Mouse (Mus musculus) myocyte (in vitro differentiated cells): Measurements from ENCODE around the gene Fam171a2. TPM values are rescaled to one million over a fixed set of nuclear protein-coding genes. Genes with fewer than 3 reads are reported as not detected.

Experiments
- H3K27me3 ChIP-seq: one replicate; pipeline ENCODE4 v1.6.1; 2011; ENCODE audit not compliant: control insufficient read depth, insufficient read depth, insufficient read length
- H3K36me3 ChIP-seq: one replicate; pipeline ENCODE4 v1.6.1; 2011; ENCODE audit not compliant: control insufficient read depth, insufficient read depth
- H3K4me2 ChIP-seq: one replicate; pipeline ENCODE4 v1.6.1; 2011; ENCODE audit warnings: low read depth, control low read depth
- H3K4me3 ChIP-seq: one replicate; pipeline ENCODE4 v1.5.1; 2011; ENCODE audit warnings: mild to moderate bottlenecking, control low read depth, moderate library complexity
- H3K79me2 ChIP-seq: one replicate; pipeline ENCODE4 v1.6.1; 2011; ENCODE audit not compliant: control insufficient read depth, insufficient read depth
- H3ac ChIP-seq: one replicate; pipeline ENCODE4 v1.6.1; 2011; ENCODE audit not compliant: control insufficient read depth, insufficient read length
- CEBPB ChIP-seq: IDR thresholded peaks from 2 replicates; pipeline ENCODE4 v1.6.1; 2011; ENCODE audit warnings: mild to moderate bottlenecking, moderate library complexity; ENCODE audit not compliant: poor library complexity, insufficient read depth, severe bottlenecking
- E2F4 ChIP-seq: IDR thresholded peaks from one replicate; pipeline ENCODE4 v1.6.1; 2011; ENCODE audit warnings: mild to moderate bottlenecking, control low read depth, moderate library complexity; ENCODE audit not compliant: insufficient read depth
- MAX ChIP-seq: IDR thresholded peaks from one replicate; pipeline ENCODE4 v1.6.1; 2011; ENCODE audit warnings: low read depth, mild to moderate bottlenecking, control low read depth
- MYOD1 ChIP-seq, 3 experiments: IDR thresholded peaks; one replicate each; pipeline ENCODE4 v1.6.1; 2011; ENCODE audit warnings: control low read depth in 2 of 3, low read depth in 2 of 3, mild to moderate bottlenecking in 2 of 3, moderate library complexity in 1 of 3; ENCODE audit not compliant: insufficient read length in 2 of 3, control insufficient read depth in 1 of 3
- MYOG ChIP-seq, 3 experiments: IDR thresholded peaks; one replicate each; pipeline ENCODE4 v1.6.1; 2011; ENCODE audit warnings: control low read depth in 2 of 3, low read depth in 2 of 3, mild to moderate bottlenecking in 2 of 3; ENCODE audit not compliant: insufficient read length in 2 of 3, control insufficient read depth in 1 of 3, insufficient read depth in 1 of 3
- POLR2A ChIP-seq: IDR thresholded peaks from one replicate; pipeline ENCODE4 v1.6.1; 2011; ENCODE audit warnings: low read depth, mild to moderate bottlenecking, control low read depth, moderate library complexity; ENCODE audit not compliant: insufficient read length
- POLR2AphosphoS2 ChIP-seq: IDR thresholded peaks from one replicate; pipeline ENCODE4 v1.6.1; 2011; ENCODE audit warnings: low read depth, control low read depth; ENCODE audit not compliant: insufficient read length
- REST ChIP-seq: IDR thresholded peaks from one replicate; pipeline ENCODE4 v1.6.1; 2011; ENCODE audit warnings: mild to moderate bottlenecking, control low read depth, moderate library complexity; ENCODE audit not compliant: insufficient read depth, insufficient read length
- SRF ChIP-seq: IDR thresholded peaks from one replicate; pipeline ENCODE4 v1.6.1; 2011; ENCODE audit warnings: low read depth; ENCODE audit not compliant: control insufficient read depth, insufficient read length
- TCF12 ChIP-seq: IDR thresholded peaks from one replicate; pipeline ENCODE4 v1.6.1; 2011; ENCODE audit warnings: mild to moderate bottlenecking, control low read depth; ENCODE audit not compliant: poor library complexity, insufficient read depth, severe bottlenecking
- TCF3 ChIP-seq: IDR thresholded peaks from one replicate; pipeline ENCODE4 v1.6.1; 2011; ENCODE audit warnings: low read depth, control low read depth; ENCODE audit not compliant: insufficient read length
- USF1 ChIP-seq: IDR thresholded peaks from one replicate; pipeline ENCODE4 v1.6.1; 2011; ENCODE audit warnings: low read depth, mild to moderate bottlenecking, control low read depth, moderate library complexity
- polyA plus RNA-seq: library from polyadenylated mRNA; unstranded; fragments of >200 nt; fragmentation: generic; extraction: Trizol; gene quantifications from one replicate; pipeline ENCODE4 v1.2.1, GENCODE M21; 2012; ENCODE audit warnings: missing spikeins

Gene Fam171a2
- polyA plus RNA-seq, 1 experiment = 162 TPM

DNA sequence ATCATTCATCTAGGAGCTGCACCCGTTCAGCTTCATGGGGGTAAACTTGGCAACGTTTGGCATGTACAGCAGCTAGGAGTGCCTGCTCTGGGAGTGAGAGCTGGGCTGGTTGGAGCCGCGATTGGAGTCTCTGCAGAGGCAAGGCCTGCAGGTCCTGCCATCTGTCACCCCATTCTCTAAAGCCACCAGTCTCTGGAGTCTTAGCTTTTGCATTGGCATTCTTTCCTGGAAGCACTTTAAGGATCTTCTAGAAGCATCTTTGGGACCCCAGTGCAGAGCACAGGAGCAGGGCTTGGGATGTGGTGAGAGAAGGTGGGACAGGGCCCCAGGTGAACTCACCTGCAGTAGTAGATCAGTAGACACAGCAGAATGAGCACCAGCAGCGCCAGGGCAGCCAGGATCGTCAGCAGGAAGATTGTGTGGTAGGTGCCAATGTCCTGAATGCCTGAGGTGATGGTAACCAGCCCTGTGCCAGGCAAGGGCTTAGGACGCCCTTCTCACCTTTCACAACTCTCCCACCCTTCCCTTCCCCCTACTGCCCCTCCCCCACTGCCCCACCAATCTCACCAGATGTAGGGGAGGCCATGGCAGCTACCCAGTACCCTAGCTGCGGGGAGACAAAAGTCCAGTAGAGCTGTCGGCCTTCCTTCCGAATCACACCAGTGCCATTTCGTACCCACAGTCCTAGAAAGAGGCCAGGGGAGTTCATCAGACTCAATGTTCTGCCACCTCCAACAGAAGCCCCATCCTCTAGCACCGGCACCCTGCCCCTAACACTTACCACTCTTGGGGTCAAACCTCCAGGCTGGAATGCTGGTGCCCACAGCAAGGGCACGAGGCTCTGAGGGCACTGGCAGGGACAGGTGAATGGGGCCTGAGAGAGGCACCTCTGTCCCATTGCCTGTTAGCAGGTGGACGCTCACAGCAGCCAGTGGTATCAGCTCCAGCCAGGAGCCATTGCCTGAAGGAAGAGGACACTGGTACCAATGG lies 8.1 kb downstream of the Fam171a2 start:
- Histone ChIP-seq H3K79me2 (no peaks in the 10 kb centered on the region), H3K36me3 (peaks cover 12% of the 10 kb centered on the region), H3K27me3 (no peaks in the 10 kb centered on the region), H3K4me2 (no peak overlapping the region), H3K4me3 (no peak overlapping the region), H3ac (no peak overlapping the region)
- TF ChIP-seq TCF12 (no peak), POLR2AphosphoS2 (peak; percentile 16)

- H3ac ChIP-seq = peak overlapping the region; percentile 26
- TF ChIP-seq POLR2AphosphoS2 (peak; percentile 20), MYOD1 (IDR thresholded peaks at IDR 0.05; ENCODE audit: control insufficient read depth in 1 of 3, insufficient read length in 2 of 3, low read depth in 2 of 3) (peak in 2 of 3 experiments; percentile 7 to 11), POLR2A (no peak), TCF3 (no peak), REST (no peak), TCF12 (no peak), USF1 (no peak), E2F4 (no peak), MAX (no peak), CEBPB (no peak), MYOG (IDR thresholded peaks at IDR 0.05; ENCODE audit: control insufficient read depth in 1 of 3, insufficient read depth in 1 of 3, insufficient read length in 2 of 3, low read depth in 2 of 3) (peak in 2 of 3 experiments; percentile 13 to 50), SRF (no peak)
- no peak overlapping the region for H3K4me3 ChIP-seq
- H3K4me2 ChIP-seq = peak overlapping the region; percentile 45
- no peaks in the 10 kb centered on the region for H3K27me3 ChIP-seq
- no peaks in the 10 kb centered on the region for H3K79me2 ChIP-seq
- peaks cover 12% of the 10 kb centered on the region for H3K36me3 ChIP-seq
Observed at GRCm38 (mm10) chr11:102438212-102439092, 9.0 kb downstream of the Fam171a2 start.

GRCm38 (mm10) chr11:102437120-102438061 lies 10.1 kb downstream of the Fam171a2 start:
- Histone ChIP-seq H3K4me3 (no peak overlapping the region), H3K27me3 (no peaks in the 10 kb centered on the region), H3K79me2 (no peaks in the 10 kb centered on the region), H3K4me2 (peak overlapping the region; percentile 45), H3K36me3 (peaks cover 12% of the 10 kb centered on the region), H3ac (peak overlapping the region; percentile 26)
- TF ChIP-seq MYOG (IDR thresholded peaks at IDR 0.05; ENCODE audit: control insufficient read depth in 1 of 3, insufficient read depth in 1 of 3, insufficient read length in 2 of 3, low read depth in 2 of 3) = peak in 2 of 3 experiments; percentile 2 to 57
- TF ChIP-seq MYOD1 (IDR thresholded peaks at IDR 0.05; ENCODE audit: control insufficient read depth in 1 of 3, insufficient read length in 2 of 3, low read depth in 2 of 3) = peak in 1 of 3 experiments; percentile 6
- TF ChIP-seq TCF12 = no peak
- TF ChIP-seq POLR2A = peak; percentile 20

GRCm38 (mm10) chr11:102436471-102436790 lies 11.1 kb downstream of the Fam171a2 start:
- peaks cover 12% of the 10 kb centered on the region for H3K36me3 ChIP-seq
- H3K27me3 ChIP-seq = no peaks in the 10 kb centered on the region
- H3ac ChIP-seq = no peak overlapping the region
- H3K4me3 ChIP-seq = no peak overlapping the region
- peak overlapping the region; percentile 0 for H3K4me2 ChIP-seq
- H3K79me2 ChIP-seq = no peaks in the 10 kb centered on the region
- no peak for TF ChIP-seq TCF12
- TF ChIP-seq USF1 = no peak
- no peak for TF ChIP-seq REST
- no peak for TF ChIP-seq E2F4
- no peak for TF ChIP-seq SRF
- no peak for TF ChIP-seq CEBPB
- TF ChIP-seq MYOD1 (IDR thresholded peaks at IDR 0.05; ENCODE audit: control insufficient read depth in 1 of 3, insufficient read length in 2 of 3, low read depth in 2 of 3) = no peak
